In genomic region chr11:120352571-120353290, GRCm38 (mm10) we compare ENCODE assay signal across 9 mouse cellular contexts. TPM values are rescaled to one million over a fixed set of nuclear protein-coding genes. Genes with fewer than 3 reads are reported as not detected.
A peak's percentile ranks its signal among the peaks of the same experiment; 100 is the strongest.
DNase-seq lines count a peak whose midpoint lies in the region; ATAC-seq and TF ChIP-seq lines count a peak whose summit lies in the region.
"Had no signal": no experiment of that assay in that cellular context is flagged by ENCODE, and none has a peak within 500 bp of the region (broad histone marks: within the 10 kb centered on the region; RNA-seq: fewer than 3 reads in every experiment).

No protein-coding gene starts in this region.

- no peaks in the 10 kb centered on the region for H3K27me3 ChIP-seq in megakaryocyte, embryonic 14.5 days (replicated peaks)
- no peaks in the 10 kb centered on the region for H3K27me3 ChIP-seq in heart, embryonic 10.5 days (ENCODE audit: insufficient read depth, poor library complexity, severe bottlenecking)
- no peaks in the 10 kb centered on the region; the same call in 1 of the 2 replicates for H3K27me3 ChIP-seq in midbrain, embryonic 11.5 days (ENCODE audit: control insufficient read depth, insufficient read depth, low read length)

- peak overlapping the region; percentile 88 for H3K27ac ChIP-seq in bone marrow, adult 2 months (ENCODE audit: control insufficient read depth, insufficient read depth, low read depth, low read length, poor library complexity)
- H3K27ac ChIP-seq in heart, embryonic 10.5 days = peak overlapping the region; percentile 87
- no peak overlapping the region for H3K27ac ChIP-seq in midbrain, embryonic 11.5 days (ENCODE audit: low read depth, low read length)

- 45% methylated on average over 13 of the region's 13 CpGs for WGBS in bone marrow, adult 2 months
- WGBS in heart, embryonic 10.5 days = 57% methylated on average over 13 of the region's 13 CpGs
- WGBS in midbrain, embryonic 11.5 days = 75% methylated on average over 13 of the region's 13 CpGs

- no peak for ATAC-seq in megakaryocyte, adult 5-6 weeks (ENCODE audit: poor library complexity, severe bottlenecking)
- ATAC-seq in midbrain, embryonic 11.5 days (ENCODE audit: low FRiP score) = no peak
- ATAC-seq in monocyte, adult 5-6 weeks (replicated peaks; ENCODE audit: insufficient number of reproducible peaks, low FRiP score, low TSS enrichment, poor library complexity, severe bottlenecking) = no peak

- no peaks in the 10 kb centered on the region for H3K9me3 ChIP-seq in megakaryocyte, embryonic 14.5 days
- H3K9me3 ChIP-seq in heart, embryonic 10.5 days = no peaks in the 10 kb centered on the region
- no peaks in the 10 kb centered on the region for H3K9me3 ChIP-seq in midbrain, embryonic 11.5 days (ENCODE audit: control insufficient read depth, low read length)

- peaks cover 82% of the 10 kb centered on the region for H3K4me1 ChIP-seq in megakaryocyte, embryonic 14.5 days
- peaks cover 8% of the 10 kb centered on the region; the same call in 1 of the 2 replicates for H3K4me1 ChIP-seq in bone marrow, adult 2 months (ENCODE audit: control insufficient read depth, insufficient read depth, low read length)
- peaks cover 70% of the 10 kb centered on the region for H3K4me1 ChIP-seq in heart, embryonic 10.5 days
- H3K4me1 ChIP-seq in midbrain, embryonic 11.5 days (ENCODE audit: control insufficient read depth, insufficient read depth, low read length) = peaks cover 18% of the 10 kb centered on the region

- DNase-seq in heart, embryonic 10.5 days (ENCODE audit: low spot score) = peak; percentile 79
- peak; percentile 58 to 79 for DNase-seq in kidney, postnatal 25 days
- DNase-seq in midbrain, embryonic 11.5 days (ENCODE audit: low spot score, missing footprints) = peak; percentile 80
- no peak for DNase-seq in layer of hippocampus, postnatal 36 days

- TF ChIP-seq POLR2A in bone marrow, adult 2 months (IDR thresholded peaks at IDR 0.05; ENCODE audit: borderline replicate concordance, control insufficient read depth, low read depth, low read length) = 0 out of 2 replicates have a peak, but pooled peaks have one; percentile 14

- no peak for TF ChIP-seq CTCF in bone marrow, adult 2 months (IDR thresholded peaks at IDR 0.05; ENCODE audit: control insufficient read depth, insufficient read depth, low read length)

- H3K36me3 ChIP-seq in megakaryocyte, embryonic 14.5 days (replicated peaks; ENCODE audit: low read length) = peaks cover 19% of the 10 kb centered on the region
- no peaks in the 10 kb centered on the region for H3K36me3 ChIP-seq in heart, embryonic 10.5 days
- H3K36me3 ChIP-seq in midbrain, embryonic 11.5 days (ENCODE audit: control insufficient read depth, insufficient read depth, low read length) = no peaks in the 10 kb centered on the region

- peak overlapping the region; percentile 47 for H3K9ac ChIP-seq in midbrain, embryonic 11.5 days (ENCODE audit: low read length)

- H3K4me2 ChIP-seq in midbrain, embryonic 11.5 days = no peak overlapping the region

- H3K4me3 ChIP-seq in megakaryocyte, embryonic 14.5 days (replicated peaks) = peak overlapping the region; percentile 90
- no peak overlapping the region for H3K4me3 ChIP-seq in bone marrow, adult 2 months (replicated peaks; ENCODE audit: control insufficient read depth, low read depth, low read length)
- no peak overlapping the region for H3K4me3 ChIP-seq in heart, embryonic 10.5 days
- no peak overlapping the region for H3K4me3 ChIP-seq in midbrain, embryonic 11.5 days (ENCODE audit: low read depth, low read length)

RNA-seq across cellular contexts. Expression of gene Actg1, which starts 4.4 kb away (rescaled TPM):
- polyA plus RNA-seq in megakaryocyte, embryonic 14.5 days (2012; ENCODE audit: insufficient read depth, low replicate concordance) = 2,399 and 2,630 TPM in 2 replicates
- 4,212 and 4,544 TPM in 2 replicates for total RNA-seq in megakaryocyte, adult 5-6 weeks (2015)
- 2,305 and 2,430 TPM in 2 replicates for total RNA-seq in megakaryocyte, adult 5-6 weeks (2017)
- 387 and 760 TPM in 2 replicates for polyA plus RNA-seq in bone marrow, adult 2 months (2011; ENCODE audit: insufficient read depth, insufficient read length, low replicate concordance, missing spikeins)
- 1,513 and 2,033 TPM in 2 replicates for polyA plus RNA-seq in heart, embryonic 10.5 days (2016; fragmentation: Nextera tagmentation; extraction: Ambion mirVana)
- 2,965 and 3,081 TPM in 2 replicates for polyA plus RNA-seq in midbrain, embryonic 11.5 days (2014; fragmentation: Nextera tagmentation; extraction: Ambion mirVana)
- total RNA-seq in monocyte, adult 5-6 weeks (2017) = 1,753 to 2,142 TPM (median 1,849 TPM) in 3 replicates
- total RNA-seq in layer of hippocampus, postnatal 36 days (2021) = 1,000 to 10,000 TPM; 1,262 to 1,401 TPM

RNA-seq across cellular contexts. Expression of gene Fscn2, which starts 8.6 kb away (rescaled TPM):
- 1.7 and 3.0 TPM in 2 replicates for polyA plus RNA-seq in megakaryocyte, embryonic 14.5 days (2012; ENCODE audit: insufficient read depth, low replicate concordance)
- total RNA-seq in megakaryocyte, adult 5-6 weeks (2015) = not detected in 2 replicates
- total RNA-seq in megakaryocyte, adult 5-6 weeks (2017) = not detected in 2 replicates
- not detected in 2 replicates for polyA plus RNA-seq in bone marrow, adult 2 months (2011; ENCODE audit: insufficient read depth, insufficient read length, low replicate concordance, missing spikeins)
- 0.25 and 0.49 TPM in 2 replicates for polyA plus RNA-seq in heart, embryonic 10.5 days (2016; fragmentation: Nextera tagmentation; extraction: Ambion mirVana)
- 1.4 TPM in 2 replicates for polyA plus RNA-seq in midbrain, embryonic 11.5 days (2014; fragmentation: Nextera tagmentation; extraction: Ambion mirVana)
- 0.29 to 0.75 TPM in 2 of 3 replicates, not detected in the other for total RNA-seq in monocyte, adult 5-6 weeks (2017)
- 1 to 10 TPM in 1 of 2 experiments, not detected in 1; 1.0 TPM for total RNA-seq in layer of hippocampus, postnatal 36 days (2021)
- polyA plus RNA-seq: cerebellum, adult 2 months had no signal

RNA-seq across cellular contexts. Expression of gene Faap100, which starts 25.8 kb away (rescaled TPM):
- 12.4 and 19.3 TPM in 2 replicates for polyA plus RNA-seq in megakaryocyte, embryonic 14.5 days (2012; ENCODE audit: insufficient read depth, low replicate concordance)
- total RNA-seq in megakaryocyte, adult 5-6 weeks (2015) = 5.9 and 6.9 TPM in 2 replicates
- 6.5 and 10.5 TPM in 2 replicates for total RNA-seq in megakaryocyte, adult 5-6 weeks (2017)
- 3.1 and 10.9 TPM in 2 replicates for polyA plus RNA-seq in bone marrow, adult 2 months (2011; ENCODE audit: insufficient read depth, insufficient read length, low replicate concordance, missing spikeins)
- 32.5 and 35.9 TPM in 2 replicates for polyA plus RNA-seq in heart, embryonic 10.5 days (2016; fragmentation: Nextera tagmentation; extraction: Ambion mirVana)
- 25.3 and 29.2 TPM in 2 replicates for polyA plus RNA-seq in midbrain, embryonic 11.5 days (2014; fragmentation: Nextera tagmentation; extraction: Ambion mirVana)
- total RNA-seq in monocyte, adult 5-6 weeks (2017) = 5.5 to 16.4 TPM (median 9.4 TPM) in 3 replicates
- total RNA-seq in layer of hippocampus, postnatal 36 days (2021) = 10 to 100 TPM; 17.3 to 21.6 TPM

Comparison
In these comparisons a context has a peak if more than half of its experiments do, and no peak if none do; other contexts are left out.
1. DNase-seq: peak in heart, embryonic 10.5 days (single experiment), kidney, postnatal 25 days (2 of 2) and midbrain, embryonic 11.5 days (single experiment); none in layer of hippocampus, postnatal 36 days (0 of 2).